Mouse (Mus musculus): ENCODE data around the gene Tppp3. TPM values are rescaled to one million over a fixed set of nuclear protein-coding genes. Genes with fewer than 3 reads are reported as not detected.

The Tppp3 gene
- polyA plus RNA-seq, 1 experiment = 14.4 TPM

DNA sequence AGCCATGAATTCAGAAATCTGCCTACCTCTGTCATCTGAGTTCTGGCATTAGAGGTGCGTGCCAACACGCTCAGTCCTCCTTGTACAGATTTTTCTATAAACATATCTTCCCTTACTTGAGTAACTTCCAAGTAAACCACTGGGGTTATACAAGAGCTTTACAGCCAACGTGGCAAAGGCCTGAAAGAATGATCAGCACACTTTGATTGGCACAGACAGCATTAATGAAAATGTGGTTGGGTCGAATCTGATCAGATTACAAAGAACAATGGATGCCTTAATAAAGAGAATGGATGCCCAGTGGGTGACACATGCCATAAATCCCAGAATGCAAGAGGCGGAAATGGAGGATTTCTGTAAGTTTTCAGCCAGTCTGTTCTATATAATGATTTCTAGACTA lies 35.1 kb downstream of the Tppp3 start:
- Histone ChIP-seq H3K9ac (ENCODE audit: low read depth, poor library complexity, severe bottlenecking) (no peak overlapping the region), H3K27me3 (ENCODE audit: control insufficient read depth, insufficient read depth, low read length, poor library complexity, severe bottlenecking) (no peaks in the 10 kb centered on the region), H3K9me3 (replicated peaks; ENCODE audit: control insufficient read depth, insufficient read depth, low read length, poor library complexity, severe bottlenecking) (no peaks in the 10 kb centered on the region), H3K4me1 (ENCODE audit: control insufficient read depth, insufficient read depth, low read length) (no peaks in the 10 kb centered on the region), H3K27ac (ENCODE audit: insufficient read depth, low read length) (no peak overlapping the region), H3K4me3 (ENCODE audit: low read depth, low read length) (no peak overlapping the region), H3K36me3 (ENCODE audit: control insufficient read depth, insufficient read depth, low read length, poor library complexity, severe bottlenecking) (no peaks in the 10 kb centered on the region)
- TF ChIP-seq POLR2A (IDR thresholded peaks at IDR 0.05; ENCODE audit: insufficient read depth, low read length) (no peak), EP300 (IDR thresholded peaks at IDR 0.05; ENCODE audit: insufficient read depth, low read depth, low read length) (no peak), CTCF (IDR thresholded peaks at IDR 0.05; ENCODE audit: low read depth, low read length) (no peak)

DNA sequence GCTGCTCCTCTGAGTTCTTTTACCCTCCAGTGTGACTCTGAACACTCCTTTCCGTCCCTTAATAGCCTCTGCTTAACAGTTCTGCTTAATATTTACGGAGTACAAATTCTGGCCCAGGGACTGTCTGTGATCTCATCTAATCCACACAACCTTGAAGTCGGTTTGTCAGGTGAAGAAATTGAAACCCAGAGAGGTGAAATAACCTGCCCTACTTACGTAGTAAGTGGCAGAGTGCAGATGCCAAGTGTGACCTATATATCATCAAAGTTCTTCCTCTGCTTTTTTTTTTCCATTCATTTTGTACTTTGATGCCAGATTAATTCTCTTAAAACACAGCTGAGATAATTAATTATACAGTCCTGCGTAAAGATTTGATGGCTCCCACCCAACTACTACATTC lies 37.2 kb downstream of the Tppp3 start:
- H3K4me1 ChIP-seq (ENCODE audit: control insufficient read depth, insufficient read depth, low read length) = no peaks in the 10 kb centered on the region
- no peaks in the 10 kb centered on the region for H3K27me3 ChIP-seq (ENCODE audit: control insufficient read depth, insufficient read depth, low read length, poor library complexity, severe bottlenecking)
- H3K9ac ChIP-seq (ENCODE audit: low read depth, poor library complexity, severe bottlenecking) = no peak overlapping the region
- H3K4me3 ChIP-seq (ENCODE audit: low read depth, low read length) = no peak overlapping the region
- no peak for TF ChIP-seq EP300 (IDR thresholded peaks at IDR 0.05; ENCODE audit: insufficient read depth, low read depth, low read length)
- no peak for TF ChIP-seq CTCF (IDR thresholded peaks at IDR 0.05; ENCODE audit: low read depth, low read length)
- TF ChIP-seq POLR2A (IDR thresholded peaks at IDR 0.05; ENCODE audit: insufficient read depth, low read length) = no peak
- no peak overlapping the region for H3K27ac ChIP-seq (ENCODE audit: insufficient read depth, low read length)
- no peaks in the 10 kb centered on the region for H3K9me3 ChIP-seq (replicated peaks; ENCODE audit: control insufficient read depth, insufficient read depth, low read length, poor library complexity, severe bottlenecking)
- no peaks in the 10 kb centered on the region for H3K36me3 ChIP-seq (ENCODE audit: control insufficient read depth, insufficient read depth, low read length, poor library complexity, severe bottlenecking)

DNA sequence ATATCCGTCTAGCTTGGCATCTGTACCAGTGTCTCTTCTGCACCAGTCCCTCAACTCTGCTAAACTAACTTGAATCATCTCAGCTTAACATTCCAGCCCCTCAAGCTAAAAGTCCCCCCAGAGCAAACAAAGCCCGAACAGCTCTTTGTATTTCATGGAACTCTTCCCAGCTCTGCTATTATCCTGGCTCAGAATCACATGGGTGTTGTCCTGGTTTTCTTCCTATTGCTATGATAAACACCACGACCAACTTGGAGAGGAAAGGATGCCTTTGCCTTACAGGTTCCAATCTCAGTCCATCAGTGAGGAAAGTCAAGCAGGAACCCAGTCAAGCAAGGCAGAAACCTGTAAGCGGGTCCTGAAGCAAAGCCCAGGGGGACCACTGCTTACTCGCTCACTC lies 37.8 kb downstream of the Tppp3 start:
- Histone ChIP-seq H3K9ac (ENCODE audit: low read depth, poor library complexity, severe bottlenecking) (no peak overlapping the region), H3K27ac (ENCODE audit: insufficient read depth, low read length) (no peak overlapping the region)

DNA sequence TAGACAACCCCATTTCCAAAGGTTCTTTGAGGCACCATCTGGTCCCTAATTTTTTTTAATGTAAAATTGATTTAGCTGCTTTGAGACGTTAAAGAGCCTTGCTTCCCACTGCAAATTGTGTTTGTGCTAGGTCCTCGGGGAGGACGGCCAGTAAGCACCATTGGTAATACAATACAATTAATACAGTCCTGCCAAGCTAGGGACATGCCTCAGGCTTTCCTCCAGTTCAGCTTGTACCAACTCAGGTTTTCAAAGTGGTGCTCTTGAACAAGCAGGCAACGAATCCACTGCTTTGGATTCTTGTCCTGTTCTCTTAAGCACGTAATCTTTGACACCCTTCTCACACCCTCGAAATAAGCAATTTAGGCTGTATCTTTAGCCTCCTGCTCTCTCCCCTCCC lies 38.3 kb downstream of the Tppp3 start:
- TF ChIP-seq CTCF (IDR thresholded peaks at IDR 0.05; ENCODE audit: low read depth, low read length) (no peak), POLR2A (IDR thresholded peaks at IDR 0.05; ENCODE audit: insufficient read depth, low read length) (no peak), EP300 (IDR thresholded peaks at IDR 0.05; ENCODE audit: insufficient read depth, low read depth, low read length) (no peak)
- H3K27ac ChIP-seq (ENCODE audit: insufficient read depth, low read length) = no peak overlapping the region
- no peaks in the 10 kb centered on the region for H3K36me3 ChIP-seq (ENCODE audit: control insufficient read depth, insufficient read depth, low read length, poor library complexity, severe bottlenecking)

More for the DNA sequence above, 37.8 kb downstream of the Tppp3 start:
- Histone ChIP-seq H3K4me1 (ENCODE audit: control insufficient read depth, insufficient read depth, low read length) (no peaks in the 10 kb centered on the region), H3K27me3 (ENCODE audit: control insufficient read depth, insufficient read depth, low read length, poor library complexity, severe bottlenecking) (no peaks in the 10 kb centered on the region), H3K36me3 (ENCODE audit: control insufficient read depth, insufficient read depth, low read length, poor library complexity, severe bottlenecking) (no peaks in the 10 kb centered on the region), H3K4me3 (ENCODE audit: low read depth, low read length) (no peak overlapping the region), H3K9me3 (replicated peaks; ENCODE audit: control insufficient read depth, insufficient read depth, low read length, poor library complexity, severe bottlenecking) (no peaks in the 10 kb centered on the region)
- no peak for TF ChIP-seq CTCF (IDR thresholded peaks at IDR 0.05; ENCODE audit: low read depth, low read length)
- TF ChIP-seq POLR2A (IDR thresholded peaks at IDR 0.05; ENCODE audit: insufficient read depth, low read length) = no peak
- no peak for TF ChIP-seq EP300 (IDR thresholded peaks at IDR 0.05; ENCODE audit: insufficient read depth, low read depth, low read length)

DNA sequence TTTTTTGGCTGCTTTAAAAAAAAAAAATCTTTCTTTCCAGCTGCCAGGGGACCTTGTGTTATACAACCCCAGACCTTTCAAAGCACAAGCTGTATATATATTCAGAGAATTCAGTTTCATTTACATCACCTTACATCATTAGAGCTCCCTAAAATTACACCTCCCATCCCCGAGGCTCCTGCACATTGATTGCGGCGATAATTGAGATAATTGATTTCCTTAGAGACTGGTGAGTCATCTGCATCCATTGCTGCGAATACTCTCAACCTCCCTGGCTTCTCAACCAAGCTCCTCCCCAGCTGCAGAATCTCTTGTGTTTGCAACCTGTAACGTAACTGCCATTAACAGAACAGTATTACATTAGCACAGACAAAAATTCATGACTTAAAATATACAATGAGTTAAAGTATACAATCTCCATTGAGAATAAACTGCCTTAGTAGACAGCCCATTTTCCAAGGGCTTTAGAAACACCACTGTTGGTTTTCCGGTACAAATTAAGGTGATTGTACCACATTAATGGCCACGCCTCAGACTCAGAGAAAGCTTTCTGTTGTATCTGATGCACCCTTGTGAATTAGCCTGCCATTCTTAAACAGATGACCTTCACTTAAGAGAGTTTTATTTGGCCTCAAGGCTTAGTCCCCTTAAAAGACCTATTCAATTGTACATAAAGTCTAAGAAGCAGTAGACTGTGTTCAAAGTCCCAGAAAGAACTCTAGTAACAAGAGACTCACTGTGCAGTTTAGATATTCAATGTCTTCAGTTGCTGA lies 39.4 kb downstream of the Tppp3 start:
- no peak overlapping the region for H3K27ac ChIP-seq (ENCODE audit: insufficient read depth, low read length)
- H3K9me3 ChIP-seq (replicated peaks; ENCODE audit: control insufficient read depth, insufficient read depth, low read length, poor library complexity, severe bottlenecking) = no peaks in the 10 kb centered on the region
- no peak overlapping the region for H3K4me3 ChIP-seq (ENCODE audit: low read depth, low read length)
- no peaks in the 10 kb centered on the region for H3K4me1 ChIP-seq (ENCODE audit: control insufficient read depth, insufficient read depth, low read length)
- no peaks in the 10 kb centered on the region; the same call in 1 of the 2 replicates for H3K27me3 ChIP-seq (ENCODE audit: control insufficient read depth, insufficient read depth, low read length, poor library complexity, severe bottlenecking)
- H3K9ac ChIP-seq (ENCODE audit: low read depth, poor library complexity, severe bottlenecking) = no peak overlapping the region
- TF ChIP-seq POLR2A (IDR thresholded peaks at IDR 0.05; ENCODE audit: insufficient read depth, low read length) (no peak), CTCF (IDR thresholded peaks at IDR 0.05; ENCODE audit: low read depth, low read length) (no peak), EP300 (IDR thresholded peaks at IDR 0.05; ENCODE audit: insufficient read depth, low read depth, low read length) (no peak)
- no peaks in the 10 kb centered on the region for H3K36me3 ChIP-seq (ENCODE audit: control insufficient read depth, insufficient read depth, low read length, poor library complexity, severe bottlenecking)

More for the DNA sequence above, 38.3 kb downstream of the Tppp3 start:
- H3K27me3 ChIP-seq (ENCODE audit: control insufficient read depth, insufficient read depth, low read length, poor library complexity, severe bottlenecking) = no peaks in the 10 kb centered on the region; the same call in 1 of the 2 replicates
- no peak overlapping the region for H3K9ac ChIP-seq (ENCODE audit: low read depth, poor library complexity, severe bottlenecking)
- no peak overlapping the region for H3K4me3 ChIP-seq (ENCODE audit: low read depth, low read length)
- no peaks in the 10 kb centered on the region for H3K4me1 ChIP-seq (ENCODE audit: control insufficient read depth, insufficient read depth, low read length)
- no peaks in the 10 kb centered on the region for H3K9me3 ChIP-seq (replicated peaks; ENCODE audit: control insufficient read depth, insufficient read depth, low read length, poor library complexity, severe bottlenecking)

DNA sequence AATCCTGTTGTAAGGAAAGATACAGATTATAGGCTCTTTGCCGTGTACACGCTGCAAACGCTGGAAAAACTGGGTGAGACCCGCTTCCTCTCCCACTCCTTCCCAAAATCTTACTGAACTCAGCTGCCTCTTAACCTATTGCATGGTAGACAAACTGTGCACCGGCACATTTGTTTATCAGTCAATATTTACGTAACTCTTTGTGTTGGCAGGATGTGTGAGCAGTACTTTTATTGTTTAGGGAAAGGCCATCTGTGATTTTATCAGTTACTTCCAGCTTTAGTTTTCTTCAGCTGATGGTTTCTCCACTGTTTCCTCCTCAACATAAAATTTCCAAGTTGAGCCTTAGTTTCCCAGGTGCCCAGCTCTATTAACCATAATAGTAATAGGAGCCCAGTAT lies 44.4 kb downstream of the Tppp3 start:
- Histone ChIP-seq H3K27me3 (ENCODE audit: control insufficient read depth, insufficient read depth, low read length, poor library complexity, severe bottlenecking) (no peaks in the 10 kb centered on the region; the same call in 1 of the 2 replicates), H3K4me1 (ENCODE audit: control insufficient read depth, insufficient read depth, low read length) (no peaks in the 10 kb centered on the region), H3K9me3 (replicated peaks; ENCODE audit: control insufficient read depth, insufficient read depth, low read length, poor library complexity, severe bottlenecking) (no peaks in the 10 kb centered on the region), H3K9ac (ENCODE audit: low read depth, poor library complexity, severe bottlenecking) (no peak overlapping the region), H3K4me3 (ENCODE audit: low read depth, low read length) (no peak overlapping the region), H3K27ac (ENCODE audit: insufficient read depth, low read length) (no peak overlapping the region), H3K36me3 (ENCODE audit: control insufficient read depth, insufficient read depth, low read length, poor library complexity, severe bottlenecking) (no peaks in the 10 kb centered on the region)
- no peak for TF ChIP-seq CTCF (IDR thresholded peaks at IDR 0.05; ENCODE audit: low read depth, low read length)
- TF ChIP-seq EP300 (IDR thresholded peaks at IDR 0.05; ENCODE audit: insufficient read depth, low read depth, low read length) = no peak
- TF ChIP-seq POLR2A (IDR thresholded peaks at IDR 0.05; ENCODE audit: insufficient read depth, low read length) = no peak
